Mouse (Mus musculus) liver, embryonic 11.5 days (tissue): ENCODE data around the gene Ddx42. TPM values are rescaled to one million over a fixed set of nuclear protein-coding genes. Genes with fewer than 3 reads are reported as not detected.

Experiments
- ATAC-seq: fragments of 200-750 bp; cut with Nextera tagmentation; replicated peaks from 2 replicates; pipeline ENCODE4 v1.8.0; 2017; ENCODE audit warnings: moderate number of reproducible peaks, mild to moderate bottlenecking, moderate TSS enrichment, moderate library complexity; ENCODE audit not compliant: low FRiP score
- DNase-seq: peaks from one replicate; pipeline ENCODE4 v3.0.0-alpha.2; 2017; ENCODE audit warnings: low spot score
- H3K27ac ChIP-seq: fragments of 300-500 bp; sonication (generic); 2 replicates; pipeline ENCODE4 v1.5.1; 2014; ENCODE audit warnings: mild to moderate bottlenecking, low read depth, low read length, control low read depth
- H3K27me3 ChIP-seq: fragments of 300-500 bp; sonication (generic); replicated peaks from 2 replicates; pipeline ENCODE4 v1.6.1; 2014; ENCODE audit warnings: low read length, mixed read lengths; ENCODE audit not compliant: control insufficient read depth, insufficient read depth
- H3K36me3 ChIP-seq: fragments of 300-500 bp; sonication (generic); 2 replicates; pipeline ENCODE4 v1.6.1; 2014; ENCODE audit warnings: mild to moderate bottlenecking, low read length, moderate library complexity, mixed read lengths; ENCODE audit not compliant: control insufficient read depth, insufficient read depth
- H3K4me1 ChIP-seq: fragments of 300-500 bp; sonication (generic); replicated peaks from 2 replicates; pipeline ENCODE4 v1.6.1; 2014; ENCODE audit warnings: low read length, mixed read lengths; ENCODE audit not compliant: control insufficient read depth, insufficient read depth
- H3K4me2 ChIP-seq: fragments of 300-500 bp; sonication (generic); 2 replicates; pipeline ENCODE4 v1.6.1; 2014; ENCODE audit warnings: mild to moderate bottlenecking, control low read depth, moderate library complexity
- H3K4me3 ChIP-seq: fragments of 300-500 bp; sonication (generic); 2 replicates; pipeline ENCODE4 v1.5.1; 2014; ENCODE audit warnings: low read depth, low read length, control low read depth
- H3K9ac ChIP-seq: fragments of 300-500 bp; sonication (generic); 2 replicates; pipeline ENCODE4 v1.6.1; 2014; ENCODE audit warnings: low read depth, low read length, control low read depth
- H3K9me3 ChIP-seq: fragments of 300-500 bp; sonication (generic); 2 replicates; pipeline ENCODE4 v1.6.1; 2016; ENCODE audit warnings: low read length, inconsistent platforms, mixed read lengths; ENCODE audit not compliant: control insufficient read depth
- WGBS: fragments of 180-500 bp; shearing (Covaris S2); extraction: QIAGEN DNeasy Blood & Tissue Kit; methylation state at CpG from one replicate; pipeline ENCODE4 v1.1.7; 2014; 5-methylcytosine and 5-hydroxymethylcytosine counted together
- polyA plus RNA-seq: library from polyadenylated mRNA; unstranded; fragments of >200 nt; fragmentation: Nextera tagmentation; extraction: Ambion mirVana; gene quantifications from 2 replicates; pipeline ENCODE4 v1.2.1, GENCODE M21; 2014

Ddx42 gene
- polyA plus RNA-seq, result 63.3 and 68.2 TPM in 2 replicates

DNA sequence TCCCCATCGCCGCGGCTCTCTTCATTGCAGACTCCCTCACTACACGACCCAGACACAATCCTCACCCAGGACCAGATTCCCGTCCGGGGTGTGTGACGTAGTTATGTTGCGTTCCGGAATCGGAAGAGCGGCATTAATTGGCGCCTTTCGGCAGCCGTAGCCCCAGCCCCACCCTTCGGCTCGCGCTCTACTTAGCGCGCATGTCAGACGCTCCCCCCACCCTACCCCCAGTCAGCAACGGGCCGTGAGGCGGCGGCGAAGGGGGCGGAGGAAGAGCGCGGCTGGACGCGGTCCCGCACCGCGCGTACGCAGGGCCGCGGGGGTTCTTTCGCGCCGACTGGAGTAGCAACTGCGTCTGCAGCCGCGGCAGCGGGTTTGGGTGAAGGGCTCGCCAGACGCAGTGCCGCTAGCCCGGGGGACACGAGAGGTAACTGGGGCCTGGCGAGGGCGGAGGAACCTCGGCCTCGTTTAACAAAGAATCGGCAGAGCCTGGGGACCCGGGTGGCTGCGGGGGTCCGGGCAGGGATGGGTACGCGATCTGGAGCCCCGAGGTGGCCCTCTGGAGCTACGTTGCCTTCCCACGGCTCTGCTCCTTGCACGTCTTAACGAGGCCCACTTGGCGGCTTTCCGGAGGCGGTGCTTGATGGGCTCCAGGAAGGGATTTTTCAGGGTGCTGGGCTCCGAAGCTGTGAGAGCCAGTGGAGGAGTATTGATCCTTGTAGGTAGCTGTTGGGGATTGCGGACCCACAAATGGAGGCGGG is at the start of gene Ddx42:
TSS of gene Ddx42 (plus strand) at position 197 of the 761 bp plus-strand sequence.
- Histone ChIP-seq H3K27me3 (no peaks in the 10 kb centered on the region), H3K9me3 (no peaks in the 10 kb centered on the region), H3K4me2 (peak within 1 kb of the TSS; percentile 92), H3K36me3 (peaks cover 9% of the 10 kb centered on the region; the same call in 1 of the 2 replicates), H3K4me3 (peak within 1 kb of the TSS; percentile 76), H3K9ac (peak within 1 kb of the TSS; percentile 78), H3K4me1 (peaks cover 16% of the 10 kb centered on the region), H3K27ac (peak within 1 kb of the TSS; percentile 97)
- peak; percentile 87 for DNase-seq
- under 1% methylated on average over 70 of the region's 70 CpGs for WGBS
- peak; percentile 89 for ATAC-seq

DNA sequence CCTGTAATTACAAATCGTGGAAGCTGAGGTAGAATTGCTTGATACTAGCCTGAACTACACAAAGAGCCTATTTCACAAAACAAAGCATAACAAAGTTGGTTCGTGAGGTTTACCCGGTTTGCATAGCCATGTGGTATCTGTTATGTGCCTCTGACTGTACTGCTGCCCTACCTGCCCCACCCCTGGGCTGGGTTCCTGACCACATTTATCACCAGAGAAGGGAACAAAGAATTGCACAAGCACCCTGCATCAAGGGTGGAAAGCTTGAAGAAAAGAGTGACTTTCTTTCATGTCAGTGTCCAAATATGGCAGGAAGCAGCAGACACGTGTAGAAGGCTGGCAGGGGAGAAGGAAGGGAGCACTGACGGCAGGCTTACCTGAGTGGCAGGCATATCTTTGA is 49.3 kb upstream of the Ddx42 start:
- no peaks in the 10 kb centered on the region for H3K27me3 ChIP-seq
- ATAC-seq (no peak), DNase-seq (no peak)
- H3K4me1 ChIP-seq, result no peaks in the 10 kb centered on the region; the same call in 1 of the 2 replicates
- WGBS, result 71% methylated on average over 5 of the region's 5 CpGs
- no peaks in the 10 kb centered on the region for H3K9me3 ChIP-seq
- H3K9ac ChIP-seq, result no peak overlapping the region
- peaks cover 3% of the 10 kb centered on the region; the same call in 1 of the 2 replicates for H3K36me3 ChIP-seq
- H3K4me3 ChIP-seq, result no peak overlapping the region
- no peak overlapping the region for H3K27ac ChIP-seq
- no peak overlapping the region for H3K4me2 ChIP-seq

DNA sequence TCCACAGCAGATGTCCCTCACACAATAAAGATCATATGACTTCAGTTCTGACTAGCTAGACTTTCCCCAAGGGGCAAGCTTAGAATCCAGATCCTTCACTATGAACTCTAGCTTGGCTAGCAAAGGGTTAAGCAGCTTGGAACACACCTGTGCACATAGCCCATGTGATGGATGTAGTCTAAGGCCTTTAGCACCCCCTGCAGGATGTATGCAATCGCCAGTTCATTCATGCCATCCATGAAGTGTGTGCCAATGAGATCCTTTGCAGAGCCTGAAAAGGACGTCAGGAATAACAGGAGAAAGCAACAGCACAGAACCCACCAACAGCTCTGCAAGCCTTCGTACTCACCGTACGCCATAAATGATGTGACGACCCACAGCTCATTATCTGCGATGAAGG is 45.9 kb upstream of the Ddx42 start:
- Histone ChIP-seq H3K4me2 (no peak overlapping the region), H3K27ac (no peak overlapping the region), H3K4me1 (no peaks in the 10 kb centered on the region), H3K9me3 (no peaks in the 10 kb centered on the region), H3K36me3 (no peaks in the 10 kb centered on the region; the same call in 1 of the 2 replicates), H3K4me3 (no peak overlapping the region), H3K27me3 (no peaks in the 10 kb centered on the region), H3K9ac (no peak overlapping the region)
- ATAC-seq, result no peak
- no peak for DNase-seq
- 79% methylated on average over 7 of the region's 7 CpGs for WGBS

DNA sequence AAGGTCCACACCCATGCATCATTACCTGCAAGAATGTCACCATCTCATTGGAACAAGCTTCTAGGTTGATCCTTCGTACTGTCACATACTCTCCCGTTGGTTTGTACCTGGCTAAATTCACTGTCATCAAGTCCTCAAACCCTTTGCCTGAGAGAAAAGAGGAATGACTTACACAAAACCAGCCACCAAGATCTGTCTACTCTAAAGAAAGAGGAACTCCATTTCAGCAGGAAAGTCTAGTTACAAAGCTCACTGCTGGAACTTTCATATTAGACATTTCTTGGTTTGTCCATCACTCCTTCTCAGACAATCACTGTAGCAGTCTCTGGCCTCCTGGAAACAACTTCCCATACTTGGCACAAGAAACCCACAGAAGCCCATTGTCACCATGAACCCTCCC is 43.5 kb upstream of the Ddx42 start:
- 76% methylated on average over 2 of the region's 2 CpGs for WGBS

DNA sequence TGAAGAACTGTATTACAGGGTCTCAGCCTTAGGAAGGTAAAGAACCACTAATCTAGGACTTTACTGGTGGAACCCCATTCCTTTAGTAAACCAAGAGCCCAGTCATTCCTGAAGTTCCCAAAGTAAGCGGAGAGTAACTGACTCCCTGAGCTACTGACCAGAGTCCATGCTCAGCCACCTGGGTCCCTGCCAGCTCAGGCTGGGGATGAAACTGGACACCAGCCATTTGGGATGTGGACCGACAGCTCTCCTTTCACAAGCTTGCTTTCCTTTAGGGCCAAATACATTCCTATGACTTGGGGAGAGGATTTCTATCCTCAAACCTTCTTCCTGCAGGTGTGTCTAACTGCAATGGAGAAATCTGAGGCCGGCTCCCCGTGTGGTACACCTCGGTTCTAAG is 42.4 kb upstream of the Ddx42 start:
- no peak overlapping the region for H3K4me2 ChIP-seq
- DNase-seq, result no peak
- no peak overlapping the region for H3K4me3 ChIP-seq
- no peaks in the 10 kb centered on the region for H3K27me3 ChIP-seq
- no peak for ATAC-seq
- H3K9ac ChIP-seq, result no peak overlapping the region
- H3K9me3 ChIP-seq, result no peaks in the 10 kb centered on the region
- H3K4me1 ChIP-seq, result peaks cover 17% of the 10 kb centered on the region
- WGBS, result 76% methylated on average over 5 of the region's 5 CpGs
- H3K27ac ChIP-seq, result no peak overlapping the region
- no peaks in the 10 kb centered on the region; the same call in 1 of the 2 replicates for H3K36me3 ChIP-seq

More for the DNA sequence above, 43.5 kb upstream of the Ddx42 start:
- Histone ChIP-seq H3K4me1 (peaks cover 10% of the 10 kb centered on the region), H3K9ac (no peak overlapping the region), H3K9me3 (no peaks in the 10 kb centered on the region), H3K36me3 (no peaks in the 10 kb centered on the region; the same call in 1 of the 2 replicates), H3K4me2 (no peak overlapping the region), H3K4me3 (no peak overlapping the region), H3K27me3 (no peaks in the 10 kb centered on the region), H3K27ac (no peak overlapping the region)
- no peak for DNase-seq
- no peak for ATAC-seq

DNA sequence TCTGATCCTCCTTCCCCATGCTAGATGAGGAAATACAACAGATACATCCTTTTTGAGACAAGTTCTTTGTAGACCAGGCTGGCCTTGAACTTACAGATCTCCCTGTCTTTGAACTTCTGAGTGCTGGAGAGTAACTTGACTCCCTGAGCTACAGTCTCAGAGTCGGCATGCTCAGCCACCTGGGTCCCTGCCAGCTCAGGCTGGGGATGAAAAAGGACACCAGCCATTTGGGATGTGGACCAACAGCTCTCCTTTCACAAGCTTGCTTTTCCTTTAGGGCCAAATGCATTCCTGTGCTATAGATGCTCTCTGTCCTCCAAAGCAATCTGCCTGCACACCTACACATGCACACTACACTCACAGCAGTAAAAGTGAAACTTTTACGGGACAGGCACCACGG is 41.6 kb upstream of the Ddx42 start:
- WGBS, result 65% methylated on average over 3 of the region's 3 CpGs
- H3K4me1 ChIP-seq, result peaks cover 20% of the 10 kb centered on the region
- H3K4me2 ChIP-seq, result no peak overlapping the region
- no peak overlapping the region for H3K9ac ChIP-seq
- no peak overlapping the region for H3K27ac ChIP-seq
- H3K4me3 ChIP-seq, result no peak overlapping the region
- DNase-seq (no peak), ATAC-seq (no peak)
- no peaks in the 10 kb centered on the region for H3K9me3 ChIP-seq
- no peaks in the 10 kb centered on the region; the same call in 1 of the 2 replicates for H3K36me3 ChIP-seq
- no peaks in the 10 kb centered on the region for H3K27me3 ChIP-seq

DNA sequence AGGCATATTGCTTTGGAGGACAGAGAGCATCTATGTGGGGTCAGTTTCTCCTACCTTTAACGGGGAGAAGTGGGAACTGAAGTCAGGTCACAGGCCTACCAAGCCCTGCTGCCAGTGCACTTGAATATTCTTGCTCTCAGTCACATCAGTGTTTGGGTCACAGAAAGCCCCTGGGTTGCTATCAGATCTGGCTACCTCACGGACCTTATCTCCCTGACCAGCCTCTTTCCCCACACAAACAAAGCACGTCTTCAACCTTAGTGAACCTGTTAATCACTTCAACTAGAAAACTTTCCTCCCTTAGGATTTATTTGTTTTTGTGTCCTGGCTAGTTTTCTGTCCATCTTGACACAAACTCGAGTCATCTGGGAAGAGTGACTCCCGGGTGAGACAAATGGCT is 40.4 kb upstream of the Ddx42 start:
- Histone ChIP-seq H3K27me3 (no peaks in the 10 kb centered on the region), H3K4me3 (no peak overlapping the region), H3K36me3 (no peaks in the 10 kb centered on the region; the same call in 1 of the 2 replicates), H3K4me1 (peaks cover 20% of the 10 kb centered on the region), H3K4me2 (no peak overlapping the region), H3K9me3 (no peaks in the 10 kb centered on the region), H3K27ac (no peak overlapping the region), H3K9ac (no peak overlapping the region)
- DNase-seq, result no peak
- WGBS, result 59% methylated on average over 5 of the region's 5 CpGs
- ATAC-seq, result no peak

DNA sequence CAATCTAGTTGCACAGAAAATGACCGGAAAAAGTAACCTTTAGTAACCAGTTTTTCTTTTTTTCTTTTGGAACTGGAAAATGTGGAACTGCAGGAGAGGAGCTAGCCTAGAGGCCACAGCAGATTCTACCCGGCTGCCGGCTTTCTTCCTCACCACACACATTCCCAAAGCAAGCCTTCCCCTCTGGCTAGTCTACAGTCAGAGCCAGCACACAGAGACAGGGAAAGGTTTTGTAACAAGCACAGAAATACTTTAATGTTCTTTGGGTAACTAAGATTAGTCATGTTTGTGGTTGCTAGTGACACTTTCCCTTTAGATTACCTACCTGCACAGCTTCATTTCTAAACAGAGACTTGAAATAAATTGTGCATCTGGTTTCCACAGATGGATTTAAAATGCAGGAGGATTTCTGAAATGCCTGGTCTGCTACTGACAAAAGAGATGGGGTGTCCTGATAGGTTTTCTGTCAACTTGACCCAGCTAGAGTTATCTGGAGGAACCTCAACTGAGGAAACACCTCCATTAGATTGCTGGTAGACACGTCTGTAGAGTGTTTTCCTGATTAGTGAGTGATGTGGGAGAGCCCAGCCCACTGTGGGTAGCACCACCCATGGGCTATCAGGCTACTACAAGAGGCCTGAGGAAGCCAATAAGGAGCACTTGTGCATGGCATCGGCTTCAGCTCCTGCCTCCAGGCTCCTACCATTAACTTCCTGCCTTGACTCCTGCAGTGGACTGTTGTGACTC is 38.5 kb upstream of the Ddx42 start:
- H3K27me3 ChIP-seq, result no peaks in the 10 kb centered on the region
- H3K4me2 ChIP-seq, result peak overlapping the region; percentile 29
- H3K9ac ChIP-seq, result no peak overlapping the region
- 57% methylated on average over 5 of the region's 5 CpGs for WGBS
- no peak overlapping the region for H3K4me3 ChIP-seq
- DNase-seq (no peak), ATAC-seq (peak; percentile 88)
- no peak overlapping the region for H3K27ac ChIP-seq
- H3K4me1 ChIP-seq, result peaks cover 20% of the 10 kb centered on the region
- no peaks in the 10 kb centered on the region for H3K36me3 ChIP-seq
- H3K9me3 ChIP-seq, result no peaks in the 10 kb centered on the region
